Mouse (Mus musculus): ENCODE measurements around the gene Tmem230. TPM values are rescaled to one million over a fixed set of nuclear protein-coding genes. Genes with fewer than 3 reads are reported as not detected.
"Not testable (repeated sequence)": the region's sequence is repeated elsewhere in the genome, so short reads cannot be mapped to it uniquely, and the experiment has no call there.

The Tmem230 gene
- 32.5 and 46.1 TPM in 2 replicates for total RNA-seq (2014; rRNA removed; ENCODE audit: low replicate concordance)
- 37.1 and 41.8 TPM in 2 replicates for polyA plus RNA-seq (2015; fragmentation: Nextera tagmentation; extraction: Ambion mirVana)

DNA sequence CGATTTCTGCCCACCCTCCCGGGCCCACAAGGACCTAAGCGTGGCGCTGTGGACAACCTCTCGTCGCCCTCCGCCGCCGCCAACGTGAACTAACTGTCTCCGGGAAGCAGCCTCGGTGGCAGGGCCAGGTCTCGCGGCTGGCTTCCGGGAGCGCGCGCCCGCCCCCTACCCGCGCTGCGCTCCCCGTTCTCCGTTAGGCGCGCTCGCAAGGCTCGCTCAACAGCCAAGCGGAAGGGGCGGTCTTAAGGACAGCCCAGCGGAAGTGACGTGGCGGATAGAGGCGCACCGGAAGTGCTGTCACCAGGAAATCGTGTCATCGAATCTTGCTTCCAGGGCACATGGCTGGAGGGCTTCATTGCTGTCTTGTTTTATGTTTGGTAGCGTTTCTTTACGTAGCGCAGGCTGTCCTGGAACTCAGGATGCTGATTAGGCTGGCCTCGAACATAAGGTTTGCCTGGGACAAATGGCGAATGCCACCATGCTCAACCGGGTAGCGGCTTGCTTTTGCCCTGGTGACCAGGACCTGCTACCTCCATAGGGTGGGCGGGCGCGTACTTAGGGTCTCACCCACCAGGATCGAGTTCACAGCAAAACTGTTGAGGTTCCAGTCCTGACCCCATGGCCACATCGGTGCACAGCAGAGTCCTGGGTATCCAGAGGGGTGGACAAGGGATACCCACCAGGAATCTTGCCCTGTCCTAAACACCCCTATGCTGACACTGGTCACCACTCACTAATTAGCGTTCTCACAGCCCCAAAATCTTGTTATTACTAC, at the start of gene Tmem230:
Tmem230 (minus strand) TSS at position 269 of the 775 bp plus-strand sequence.
- Histone ChIP-seq H3K36me3 (replicated peaks; ENCODE audit: control insufficient read depth, insufficient read depth, low read length) (peaks cover 33% of the 10 kb centered on the region), H3K27ac (ENCODE audit: low read depth) (peak within 1 kb of the TSS; percentile 81), H3K9ac (replicated peaks; ENCODE audit: low read depth, low read length) (peak within 1 kb of the TSS; percentile 79), H3K9me3 (replicated peaks; ENCODE audit: control insufficient read depth, low read length) (no peaks in the 10 kb centered on the region), H3K4me1 (ENCODE audit: control insufficient read depth, insufficient read depth) (peaks cover 21% of the 10 kb centered on the region), H3K4me2 (ENCODE audit: low read depth, low read length) (peak within 1 kb of the TSS; percentile 64), H3K4me3 (ENCODE audit: low read depth, low read length) (peak within 1 kb of the TSS; percentile 60), H3K27me3 (ENCODE audit: control insufficient read depth, insufficient read depth, low read length) (no peaks in the 10 kb centered on the region)
- DNase-seq (ENCODE audit: low spot score) = peak; percentile 97
- TF ChIP-seq EP300 (IDR thresholded peaks at IDR 0.05; ENCODE audit: low read depth) = peak; percentile 77
- TF ChIP-seq CTCF (IDR thresholded peaks at IDR 0.05; ENCODE audit: low read depth) = peak; percentile 22; the same call in 1 of the 2 replicates
- ATAC-seq (ENCODE audit: insufficient read depth, low read depth) = peak; percentile 96
- 7% methylated on average over 50 of the region's 50 CpGs for WGBS

DNA sequence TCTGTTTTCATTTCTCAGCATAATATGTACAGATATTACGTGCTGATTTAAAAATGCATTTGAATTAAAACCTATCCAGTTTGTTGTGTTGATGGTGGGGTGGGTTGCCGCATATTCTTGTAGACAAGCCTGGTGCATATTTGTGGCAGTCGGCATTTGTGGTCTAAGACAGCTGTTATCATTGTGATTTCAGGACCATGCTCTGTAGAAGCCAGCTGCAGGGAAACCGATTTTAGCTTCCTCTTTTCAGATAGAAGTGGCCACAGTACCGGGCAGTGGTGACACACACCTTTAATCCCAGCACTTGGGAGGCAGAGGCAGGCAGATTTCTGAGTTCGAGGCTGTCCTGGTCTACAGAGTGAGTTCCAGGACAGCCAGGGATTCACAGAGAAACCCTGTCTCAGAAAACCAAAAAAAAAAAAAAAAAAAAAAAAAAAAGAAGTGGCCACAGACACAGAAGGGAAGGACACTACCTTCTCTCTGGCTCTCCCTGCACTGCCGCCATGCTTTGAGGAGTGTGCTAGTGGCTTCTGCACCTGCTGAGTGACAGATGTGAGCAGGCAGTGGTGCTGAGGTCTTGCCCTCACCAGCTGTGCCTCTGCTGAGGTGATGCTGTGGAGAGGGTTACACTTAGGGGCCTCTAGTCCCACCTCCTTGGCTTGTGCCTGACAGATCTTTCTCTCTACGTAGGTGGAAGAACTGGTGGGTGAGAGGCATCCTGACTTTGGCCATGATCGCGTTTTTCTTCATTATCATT, 46.3 kb upstream of the Tmem230 start:
- WGBS = 74% methylated on average over 10 of the region's 10 CpGs
- Histone ChIP-seq H3K9me3 (replicated peaks; ENCODE audit: control insufficient read depth, low read length) (no peaks in the 10 kb centered on the region), H3K4me3 (ENCODE audit: low read depth, low read length) (no peak overlapping the region), H3K27ac (ENCODE audit: low read depth) (no peak overlapping the region), H3K36me3 (replicated peaks; ENCODE audit: control insufficient read depth, insufficient read depth, low read length) (peaks cover 52% of the 10 kb centered on the region), H3K27me3 (ENCODE audit: control insufficient read depth, insufficient read depth, low read length) (no peaks in the 10 kb centered on the region), H3K4me1 (ENCODE audit: control insufficient read depth, insufficient read depth) (peaks cover 36% of the 10 kb centered on the region), H3K4me2 (ENCODE audit: low read depth, low read length) (no peak overlapping the region), H3K9ac (replicated peaks; ENCODE audit: low read depth, low read length) (no peak overlapping the region)
- ATAC-seq (ENCODE audit: insufficient read depth, low read depth) (no peak), DNase-seq (ENCODE audit: low spot score) (no peak)
- no peak for TF ChIP-seq EP300 (IDR thresholded peaks at IDR 0.05; ENCODE audit: low read depth)
- TF ChIP-seq CTCF (IDR thresholded peaks at IDR 0.05; ENCODE audit: low read depth) = no peak

DNA sequence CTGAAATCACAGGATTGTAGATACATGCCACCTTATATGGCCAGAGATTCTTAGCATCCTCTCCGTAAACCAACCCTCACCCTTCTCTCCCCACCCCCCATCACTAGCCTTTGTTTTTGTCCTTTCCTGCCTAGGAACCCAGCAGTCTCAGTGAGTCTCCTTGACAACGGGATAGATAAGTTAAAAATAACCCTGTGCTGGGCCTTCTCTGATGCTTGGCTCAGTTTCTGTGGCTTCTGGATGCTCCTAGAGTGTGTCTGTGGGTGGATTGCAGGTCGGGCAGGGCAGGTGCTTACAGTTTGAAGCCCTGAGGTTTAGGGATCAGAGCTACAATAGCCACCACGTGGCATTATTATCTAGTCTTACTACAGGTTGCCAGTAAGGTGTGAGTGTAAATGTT, 44.5 kb upstream of the Tmem230 start:
- peaks cover 50% of the 10 kb centered on the region for H3K4me1 ChIP-seq (ENCODE audit: control insufficient read depth, insufficient read depth)
- H3K9me3 ChIP-seq (replicated peaks; ENCODE audit: control insufficient read depth, low read length) = no peaks in the 10 kb centered on the region
- DNase-seq (ENCODE audit: low spot score) (peak; percentile 86), ATAC-seq (ENCODE audit: insufficient read depth, low read depth) (peak; percentile 89)
- H3K4me2 ChIP-seq (ENCODE audit: low read depth, low read length) = no peak overlapping the region; the same call in 1 of the 2 replicates
- no peak overlapping the region for H3K4me3 ChIP-seq (ENCODE audit: low read depth, low read length)
- no peak overlapping the region for H3K9ac ChIP-seq (replicated peaks; ENCODE audit: low read depth, low read length)
- peaks cover 34% of the 10 kb centered on the region for H3K36me3 ChIP-seq (replicated peaks; ENCODE audit: control insufficient read depth, insufficient read depth, low read length)
- H3K27me3 ChIP-seq (ENCODE audit: control insufficient read depth, insufficient read depth, low read length) = no peaks in the 10 kb centered on the region
- TF ChIP-seq CTCF (IDR thresholded peaks at IDR 0.05; ENCODE audit: low read depth) = no peak
- TF ChIP-seq EP300 (IDR thresholded peaks at IDR 0.05; ENCODE audit: low read depth) = no peak
- 4% methylated on average over 4 of the region's 4 CpGs for WGBS
- H3K27ac ChIP-seq (ENCODE audit: low read depth) = peak overlapping the region; percentile 78

GRCm38 (mm10) chr2:132291265-132291664, 43.7 kb upstream of the Tmem230 start:
- H3K27me3 ChIP-seq (ENCODE audit: control insufficient read depth, insufficient read depth, low read length) = no peaks in the 10 kb centered on the region
- H3K9me3 ChIP-seq (replicated peaks; ENCODE audit: control insufficient read depth, low read length) = no peaks in the 10 kb centered on the region
- peaks cover 26% of the 10 kb centered on the region for H3K36me3 ChIP-seq (replicated peaks; ENCODE audit: control insufficient read depth, insufficient read depth, low read length)
- H3K27ac ChIP-seq (ENCODE audit: low read depth) = peak overlapping the region; percentile 78
- ATAC-seq (ENCODE audit: insufficient read depth, low read depth) = 0 out of 2 replicates have a peak, but pooled peaks have one; percentile 9
- no peak for TF ChIP-seq CTCF (IDR thresholded peaks at IDR 0.05; ENCODE audit: low read depth)
- TF ChIP-seq EP300 (IDR thresholded peaks at IDR 0.05; ENCODE audit: low read depth) = no peak
- DNase-seq (ENCODE audit: low spot score) = no peak
- H3K4me3 ChIP-seq (ENCODE audit: low read depth, low read length) = no peak overlapping the region
- H3K4me2 ChIP-seq (ENCODE audit: low read depth, low read length) = no peak overlapping the region
- WGBS = 41% methylated on average over 3 of the region's 3 CpGs
- no peak overlapping the region for H3K9ac ChIP-seq (replicated peaks; ENCODE audit: low read depth, low read length)
- H3K4me1 ChIP-seq (ENCODE audit: control insufficient read depth, insufficient read depth) = peaks cover 58% of the 10 kb centered on the region

DNA sequence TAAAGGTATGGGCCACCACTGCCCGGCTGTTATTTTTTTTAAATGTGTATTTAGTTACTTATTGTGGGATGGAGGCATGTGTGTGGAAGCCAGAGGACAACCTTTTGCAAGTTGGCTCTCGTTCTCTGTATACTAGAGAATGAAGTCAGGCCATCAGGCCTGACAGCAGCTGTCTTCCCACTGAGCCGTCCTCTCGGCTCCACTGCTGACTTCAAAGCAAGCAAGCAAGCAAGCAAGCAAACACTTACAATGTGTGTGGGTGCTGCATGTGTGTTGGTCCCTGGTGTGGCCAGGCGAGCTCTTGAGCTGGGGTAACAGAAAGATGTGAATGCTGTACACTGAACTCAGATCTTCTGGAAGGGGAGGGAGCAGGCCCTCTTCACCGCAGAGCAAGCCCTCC, 43.2 kb upstream of the Tmem230 start:
- WGBS = 73% methylated on average over 6 of the region's 6 CpGs
- peaks cover 60% of the 10 kb centered on the region for H3K4me1 ChIP-seq (ENCODE audit: control insufficient read depth, insufficient read depth)
- ATAC-seq (ENCODE audit: insufficient read depth, low read depth) (no peak), DNase-seq (ENCODE audit: low spot score) (no peak)
- H3K4me3 ChIP-seq (ENCODE audit: low read depth, low read length) = no peak overlapping the region
- TF ChIP-seq CTCF (IDR thresholded peaks at IDR 0.05; ENCODE audit: low read depth) (no peak), EP300 (IDR thresholded peaks at IDR 0.05; ENCODE audit: low read depth) (no peak)
- peak overlapping the region; percentile 78 for H3K27ac ChIP-seq (ENCODE audit: low read depth)
- H3K9ac ChIP-seq (replicated peaks; ENCODE audit: low read depth, low read length) = no peak overlapping the region
- no peaks in the 10 kb centered on the region for H3K27me3 ChIP-seq (ENCODE audit: control insufficient read depth, insufficient read depth, low read length)
- H3K9me3 ChIP-seq (replicated peaks; ENCODE audit: control insufficient read depth, low read length) = no peaks in the 10 kb centered on the region
- no peak overlapping the region for H3K4me2 ChIP-seq (ENCODE audit: low read depth, low read length)
- peaks cover 22% of the 10 kb centered on the region for H3K36me3 ChIP-seq (replicated peaks; ENCODE audit: control insufficient read depth, insufficient read depth, low read length)

DNA sequence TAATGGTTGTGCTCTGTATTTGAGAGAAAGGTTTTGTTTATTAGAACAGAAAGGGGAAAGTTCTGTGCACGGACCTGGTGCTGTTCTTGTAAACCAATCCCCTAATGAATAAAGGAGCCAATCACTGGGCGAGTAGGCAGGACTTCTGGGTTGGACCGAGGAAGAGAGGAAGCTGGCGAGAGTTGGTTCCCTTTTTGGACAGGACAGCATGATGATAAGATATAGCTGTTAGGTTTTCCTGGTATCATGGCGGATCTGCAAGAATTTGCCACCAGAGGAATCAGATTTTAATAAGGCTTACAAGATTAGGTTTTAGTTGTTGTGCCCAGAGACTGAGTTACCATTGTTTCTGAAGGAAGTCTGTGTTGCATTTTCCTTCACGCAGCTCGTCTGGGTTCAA, 41.6 kb upstream of the Tmem230 start:
- H3K27me3 ChIP-seq (ENCODE audit: control insufficient read depth, insufficient read depth, low read length); ATAC-seq (ENCODE audit: insufficient read depth, low read depth); DNase-seq (ENCODE audit: low spot score); H3K36me3 ChIP-seq (replicated peaks; ENCODE audit: control insufficient read depth, insufficient read depth, low read length); H3K9me3 ChIP-seq (replicated peaks; ENCODE audit: control insufficient read depth, low read length); H3K4me2 ChIP-seq (ENCODE audit: low read depth, low read length); H3K9ac ChIP-seq (replicated peaks; ENCODE audit: low read depth, low read length); H3K4me3 ChIP-seq (ENCODE audit: low read depth, low read length); H3K27ac ChIP-seq (ENCODE audit: low read depth): not testable (repeated sequence)
- peaks cover 69% of the 10 kb centered on the region for H3K4me1 ChIP-seq (ENCODE audit: control insufficient read depth, insufficient read depth)
- WGBS = 64% methylated on average over 5 of the region's 7 CpGs

Measured in heart, postnatal 0 days (tissue).